Mouse (Mus musculus) central nervous system, embryonic 18 days (tissue): Measurements from ENCODE around the gene Rdh16f2. TPM values are rescaled to one million over a fixed set of nuclear protein-coding genes. Genes with fewer than 3 reads are reported as not detected.

Experiments
- polyA plus RNA-seq: library from polyadenylated mRNA; depleted of rRNA; stranded (reverse); fragments of >200 nt; gene quantifications from 2 replicates; pipeline ENCODE4 v1.2.3, GENCODE M21; 2012; rRNA removed

Gene Rdh16f2
- polyA plus RNA-seq: not detected in 2 replicates

DNA sequence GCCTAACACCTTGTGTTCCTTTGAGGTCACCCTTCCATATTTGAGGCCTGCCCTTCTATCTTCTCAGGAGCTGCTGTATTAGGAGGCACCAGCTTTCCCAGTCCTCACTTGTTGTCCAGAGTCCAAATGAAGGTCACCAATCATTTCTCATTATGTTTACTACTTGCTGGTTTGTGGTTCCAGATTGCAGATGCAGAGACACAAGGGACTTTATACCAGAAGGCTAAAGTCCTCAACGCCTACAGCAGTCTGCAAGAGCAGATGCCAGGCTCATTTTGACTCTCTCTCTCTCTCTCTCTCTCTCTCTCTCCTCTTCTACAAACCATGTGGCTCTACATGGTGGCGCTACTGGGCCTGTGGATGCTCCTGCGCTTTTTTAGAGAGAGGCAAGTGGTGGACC is at the start of gene Rdh16f2:
TSS of gene Rdh16f2 (plus strand) at position 243 of the 400 bp plus-strand sequence.

GRCm38 (mm10) chr10:127849628-127850027 is 16.6 kb upstream of the Rdh16f2 start, which contains the start of gene Rdh19:
Rdh19 (plus strand) TSS chr10:127849928.

DNA sequence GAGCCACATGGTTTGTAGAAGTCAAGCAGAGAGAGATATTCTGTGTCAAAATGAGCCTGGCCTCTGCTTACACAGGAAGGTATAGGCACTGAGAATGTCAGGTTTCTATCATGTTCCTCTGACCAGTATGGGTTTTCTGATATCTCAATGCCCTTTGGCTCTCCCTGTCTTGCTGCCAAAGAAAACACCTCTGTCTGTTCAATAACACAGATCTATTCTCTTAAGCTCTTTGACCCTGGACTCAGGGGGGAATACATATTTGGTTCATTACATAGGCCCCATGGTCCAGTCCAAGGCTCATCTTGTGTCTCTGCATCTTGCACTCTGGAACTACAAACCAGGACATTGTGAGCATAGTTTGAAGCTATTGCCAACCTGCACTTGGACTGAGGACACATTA is 22.3 kb downstream of the Rdh16f2 start, which contains the start of gene Rdh7:
TSS of gene Rdh7 (minus strand) at position 213 of the 400 bp plus-strand sequence.

DNA sequence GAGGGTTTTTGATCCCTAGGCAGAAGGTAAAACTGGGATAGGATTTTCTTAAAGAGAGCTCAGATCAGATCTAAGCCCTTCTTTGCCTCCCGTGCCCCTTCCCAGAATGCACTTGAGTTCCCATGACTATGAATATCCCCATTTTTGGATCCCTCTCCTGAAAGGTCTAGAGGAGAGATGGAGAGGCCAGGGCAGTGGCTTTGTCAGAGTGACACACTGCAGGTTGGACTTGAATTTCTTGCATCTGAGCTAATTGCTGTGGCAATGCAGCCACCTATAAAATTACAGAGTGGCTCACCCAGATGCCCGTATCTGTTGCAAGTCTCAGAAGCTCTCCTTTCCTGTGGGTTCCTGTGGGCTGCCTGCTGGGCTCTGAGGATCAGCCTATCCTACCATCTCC is 31.9 kb downstream of the Rdh16f2 start, which contains the start of gene Sdr9c7:
TSS of gene Sdr9c7 (plus strand) at position 301 of the 400 bp plus-strand sequence.

Other genes starting within 250 kb of the Rdh16f2 start
- 178 and 189 TPM in 2 replicates for gene Lrp1, start 245.3 kb upstream of the Rdh16f2 start, polyA plus RNA-seq
- gene Stat6, start 223.5 kb upstream of the Rdh16f2 start, polyA plus RNA-seq: 5.9 and 6.5 TPM in 2 replicates
- 7.1 and 7.3 TPM in 2 replicates for gene Nemp1, start 199.6 kb upstream of the Rdh16f2 start, polyA plus RNA-seq
- 13.1 and 13.3 TPM in 2 replicates for gene Nab2, start 197.9 kb upstream of the Rdh16f2 start, polyA plus RNA-seq
- 2.2 and 3.5 TPM in 2 replicates for gene Myo1a, start 161.3 kb upstream of the Rdh16f2 start, polyA plus RNA-seq
- gene Tac2, start 142.0 kb upstream of the Rdh16f2 start, polyA plus RNA-seq: 5.4 and 6.2 TPM in 2 replicates
- gene Zbtb39, start 126.9 kb upstream of the Rdh16f2 start, polyA plus RNA-seq: 9.3 and 10.1 TPM in 2 replicates
- 1.1 and 1.3 TPM in 2 replicates for gene Gpr182, start 114.7 kb upstream of the Rdh16f2 start, polyA plus RNA-seq
- 0.05 and 0.07 TPM in 2 replicates for gene Rdh1, start 106.8 kb upstream of the Rdh16f2 start, polyA plus RNA-seq
- 0.63 TPM in 1 of 2 replicates, not detected in the other for gene Rdh16f1, start 106.7 kb upstream of the Rdh16f2 start, polyA plus RNA-seq
- 0.61 TPM in 1 of 2 replicates, not detected in the other for gene Rdh9, start 90.1 kb upstream of the Rdh16f2 start, polyA plus RNA-seq
- 0.03 and 0.05 TPM in 2 replicates for gene Rdh16, start 65.3 kb upstream of the Rdh16f2 start, polyA plus RNA-seq
- not detected in 2 replicates for gene Rdh19, start 16.5 kb upstream of the Rdh16f2 start, polyA plus RNA-seq
- not detected in 2 replicates for gene Rdh7, start 22.3 kb downstream of the Rdh16f2 start, polyA plus RNA-seq
- not detected in 2 replicates for gene Sdr9c7, start 32.0 kb downstream of the Rdh16f2 start, polyA plus RNA-seq
- gene Hsd17b6, start 141.1 kb downstream of the Rdh16f2 start, polyA plus RNA-seq: not detected in 2 replicates
- gene Prim1, start 148.7 kb downstream of the Rdh16f2 start, polyA plus RNA-seq: 28.8 and 29.3 TPM in 2 replicates
- gene Naca, start 169.1 kb downstream of the Rdh16f2 start, polyA plus RNA-seq: 338 and 351 TPM in 2 replicates
- 78.8 and 81.9 TPM in 2 replicates for gene Ptges3, start 192.5 kb downstream of the Rdh16f2 start, polyA plus RNA-seq
- 1,417 and 1,472 TPM in 2 replicates for gene Atp5b, start 216.8 kb downstream of the Rdh16f2 start, polyA plus RNA-seq
- gene Baz2a, start 225.1 kb downstream of the Rdh16f2 start, polyA plus RNA-seq: 23.7 and 23.9 TPM in 2 replicates